Mouse (Mus musculus) cerebellum, postnatal 25 days (tissue): ENCODE data around the gene Fshb.
A peak's percentile ranks its signal among the peaks of the same experiment; 100 is the strongest.

Source experiments
- DNase-seq, 2 experiments: peaks; one replicate each; pipeline ENCODE4 v3.0.0; 2021; ENCODE audit warnings: mixed read lengths in 2 of 2

Gene Fshb

GRCm38 (mm10) chr2:107059556-107059955 lies at the start of gene Fshb:
Gene Fshb (minus strand): TSS chr2:107059656.
- DNase-seq: no peak

GRCm38 (mm10) chr2:107084256-107084655 lies 24.8 kb upstream of the Fshb start:
- no peak for DNase-seq

- peak; percentile 6 to 39 for DNase-seq
These were observed 23.8 kb upstream of the Fshb start for GRCm38 (mm10) chr2:107083071-107083885.

DNA sequence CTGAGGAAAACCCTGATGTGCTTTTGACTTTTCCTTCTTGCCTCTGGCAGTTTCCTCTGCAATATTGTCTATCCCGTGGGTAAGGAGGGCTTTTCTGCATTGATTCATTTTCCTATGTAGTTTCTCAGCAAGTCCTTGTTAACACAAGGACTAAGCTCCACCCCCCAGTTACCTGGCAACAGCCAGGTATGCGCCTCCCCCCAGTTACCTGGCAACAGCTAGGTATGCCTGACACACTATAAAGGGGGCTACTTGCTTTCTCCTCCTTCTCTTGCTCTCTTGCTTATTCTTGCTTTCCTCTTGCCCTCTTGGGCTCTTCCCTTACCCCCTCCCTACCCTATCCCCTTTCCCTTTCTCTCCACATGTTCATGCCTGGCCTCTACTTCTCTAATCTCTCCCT lies 3.8 kb upstream of the Fshb start:
- no peak for DNase-seq

DNA sequence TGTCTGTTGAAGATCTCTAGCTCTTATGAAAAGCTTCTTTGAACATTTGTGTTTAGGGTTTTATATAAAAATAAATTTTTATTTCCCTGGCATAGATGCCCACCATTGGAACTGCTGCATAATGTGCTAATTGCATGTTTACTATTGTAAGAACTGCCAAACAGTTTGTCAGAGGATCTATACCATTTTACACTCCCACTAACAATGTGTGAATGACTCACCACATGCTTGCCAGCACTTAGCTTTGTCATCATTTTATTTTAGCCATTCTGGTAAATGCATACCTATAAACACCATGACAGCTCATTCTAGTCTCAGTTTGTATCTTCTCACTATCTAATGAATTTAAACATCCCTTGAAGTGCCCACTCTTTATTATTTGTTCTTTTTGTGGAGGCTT lies 13.5 kb downstream of the Fshb start:
- DNase-seq: no peak

DNA sequence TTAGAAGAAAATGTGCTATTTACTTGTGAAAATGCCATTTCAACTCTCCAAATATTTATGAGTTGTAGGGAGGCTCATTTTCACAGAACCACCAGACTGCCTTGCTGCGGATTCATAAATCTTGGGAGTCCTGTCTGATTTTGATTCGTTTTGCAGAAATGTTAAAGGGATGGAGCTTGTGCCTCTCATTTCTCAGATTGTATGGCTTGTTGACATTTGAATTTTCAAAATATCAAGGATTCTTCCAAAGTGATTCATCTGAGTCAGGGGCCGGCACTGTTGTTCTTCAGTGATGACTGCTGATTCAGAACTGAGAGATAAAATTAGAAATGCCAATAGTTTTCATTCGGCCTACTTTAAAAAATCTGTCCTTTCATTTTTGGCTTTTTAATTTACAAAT lies 18.6 kb downstream of the Fshb start:
- DNase-seq: no peak

DNA sequence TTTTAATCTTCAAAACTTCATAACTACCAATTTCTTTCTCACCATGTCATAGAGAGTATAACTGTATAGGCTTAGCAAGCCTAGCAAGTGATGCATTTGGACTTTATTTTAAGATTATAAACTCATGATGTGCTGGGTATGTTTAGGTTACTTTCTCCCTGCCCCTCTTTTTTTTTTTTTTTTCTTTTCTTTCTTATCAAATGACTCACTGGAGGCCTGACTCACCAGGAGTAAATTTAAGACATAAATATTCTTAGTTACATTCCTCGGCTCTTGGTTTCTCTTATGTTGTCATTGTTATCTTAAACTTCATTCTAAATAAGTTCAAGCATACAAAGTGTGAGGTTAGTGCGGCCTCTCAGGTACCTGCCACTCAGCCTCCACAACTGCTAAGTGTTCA lies 23.5 kb downstream of the Fshb start:
- no peak for DNase-seq

GRCm38 (mm10) chr2:107024694-107025093 lies 34.8 kb downstream of the Fshb start:
- no peak for DNase-seq

- no peak for DNase-seq
These were observed 36.7 kb downstream of the Fshb start for GRCm38 (mm10) chr2:107022713-107023112.

- DNase-seq: no peak
These were observed 40.1 kb downstream of the Fshb start for GRCm38 (mm10) chr2:107019331-107019730.

GRCm38 (mm10) chr2:107013161-107013560 lies 46.3 kb downstream of the Fshb start:
- no peak for DNase-seq

DNA sequence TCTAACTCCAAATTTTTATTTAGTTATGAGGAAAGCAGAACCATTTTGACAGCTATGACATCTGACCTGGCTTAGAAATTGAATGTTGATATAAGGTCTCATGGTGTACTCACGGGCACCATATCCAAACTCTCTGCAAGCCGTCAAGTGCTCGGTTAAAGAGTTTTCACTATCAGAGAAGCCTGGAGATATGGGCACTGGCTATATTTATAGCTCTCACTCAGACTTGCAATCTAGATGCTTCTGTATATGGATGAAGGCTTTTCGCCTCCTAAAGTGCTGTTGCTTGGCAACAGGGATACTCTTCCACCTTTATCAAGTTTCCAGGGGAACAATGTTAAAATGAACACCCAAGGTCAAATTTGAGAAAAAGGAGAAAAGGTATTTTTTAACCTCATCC lies 47.1 kb downstream of the Fshb start:
- DNase-seq: no peak

DNA sequence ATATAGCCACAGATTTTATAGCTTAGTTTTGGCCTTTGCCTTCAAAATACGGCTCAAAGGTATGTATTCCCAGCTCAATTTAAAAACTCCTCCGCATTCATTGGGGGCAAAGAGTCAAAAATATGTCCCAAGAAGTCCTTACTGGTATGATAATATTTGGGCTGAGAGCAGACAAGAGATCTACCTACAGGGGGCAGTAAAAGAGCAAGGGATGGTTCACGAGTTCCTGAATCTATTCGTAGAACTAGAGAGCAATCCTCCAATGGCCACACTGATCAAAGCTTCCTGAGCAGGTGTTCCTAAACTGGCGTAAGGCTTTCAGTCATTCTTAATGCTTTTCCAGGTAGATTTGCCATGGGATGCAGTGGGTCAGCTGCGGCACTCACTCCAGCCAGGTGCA lies 49.3 kb downstream of the Fshb start:
- DNase-seq: no peak

DNA sequence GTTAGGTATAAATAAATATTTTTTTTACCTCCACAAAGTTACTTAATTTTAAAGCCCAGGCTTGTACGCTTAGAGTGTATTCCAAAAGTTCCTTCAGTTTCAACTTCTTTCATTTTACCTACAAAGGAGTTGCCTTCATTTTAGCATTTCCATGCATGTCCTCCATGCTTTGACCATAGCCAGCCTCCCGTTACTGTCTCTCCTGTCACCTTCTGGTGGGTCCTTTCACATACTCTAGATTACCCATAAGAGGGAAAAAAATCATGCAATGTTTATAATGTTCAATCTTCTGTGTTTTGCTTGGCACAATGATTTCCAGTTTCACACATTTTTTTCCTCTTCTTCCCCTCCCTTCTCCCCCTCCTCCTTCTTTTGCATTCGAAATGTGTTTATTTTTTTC lies 53.1 kb downstream of the Fshb start:
- no peak for DNase-seq
